Comparison of ENCODE assay signal across 18 mouse cellular contexts in the genomic region with DNA sequence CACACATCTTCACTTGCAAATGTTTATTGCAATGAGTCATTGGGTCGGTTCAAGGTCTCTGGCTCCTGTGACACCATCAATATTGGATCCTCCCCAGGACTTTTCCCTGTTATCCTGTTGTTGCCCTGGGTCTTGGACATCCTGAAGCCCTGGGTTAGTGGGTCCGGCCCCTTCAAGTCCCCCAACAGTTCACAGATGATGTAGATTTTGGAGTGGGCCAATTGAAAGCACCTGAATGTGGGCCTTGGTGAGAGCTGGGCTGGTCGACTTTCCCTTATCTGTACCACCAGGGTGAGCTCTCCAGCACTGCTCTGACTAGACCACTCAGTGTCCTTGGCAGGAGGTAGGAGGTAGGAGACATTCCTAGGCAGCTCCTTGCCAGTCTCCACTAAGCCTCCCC. TPM values are rescaled to one million over a fixed set of nuclear protein-coding genes. Genes with fewer than 3 reads are reported as not detected.
A peak's percentile ranks its signal among the peaks of the same experiment; 100 is the strongest.
DNase-seq lines count a peak whose midpoint lies in the region; ATAC-seq and TF ChIP-seq lines count a peak whose summit lies in the region.
"Had no signal": no experiment of that assay in that cellular context is flagged by ENCODE, and none has a peak within 500 bp of the region (broad histone marks: within the 10 kb centered on the region; RNA-seq: fewer than 3 reads in every experiment).

No protein-coding gene starts in this region.

- peak; percentile 40; the same call in 1 of the 2 replicates for ATAC-seq in lung, postnatal 0 days
- 0 out of 2 replicates have a peak, but pooled peaks have one; percentile 27 for ATAC-seq in common myeloid progenitor, adult 5-6 weeks (replicated peaks; ENCODE audit: low read depth, poor library complexity, severe bottlenecking)
- peak; percentile 55 for ATAC-seq in liver, embryonic 15.5 days (ENCODE audit: insufficient read depth)

- no peak for TF ChIP-seq POLR2A in MEL (IDR thresholded peaks at IDR 0.05; ENCODE audit: control insufficient read depth in 1 of 2, insufficient read depth in 1 of 2, low read depth in 1 of 2, low read length in 2 of 2, poor library complexity in 1 of 2)

- no peak overlapping the region for H3K4me3 ChIP-seq in lung, postnatal 0 days (ENCODE audit: low read depth, low read length)
- no peak overlapping the region for H3K4me3 ChIP-seq in MEL (ENCODE audit: control insufficient read depth in 1 of 2, insufficient read depth in 1 of 2, low read depth in 2 of 2, low read length in 2 of 2)
- H3K4me3 ChIP-seq in liver, embryonic 15.5 days (replicated peaks): no peak overlapping the region
- H3K4me3 ChIP-seq in layer of hippocampus, adult 2 months: no peak overlapping the region

- WGBS in lung, postnatal 0 days: 59% methylated on average over 3 of the region's 3 CpGs
- 37% methylated on average over 3 of the region's 3 CpGs for WGBS in liver, embryonic 15.5 days (ENCODE audit: insufficient replicate concordance)

- H3K9ac ChIP-seq in lung, postnatal 0 days (replicated peaks; ENCODE audit: low read depth): no peak overlapping the region
- no peak overlapping the region for H3K9ac ChIP-seq in MEL (ENCODE audit: control insufficient read depth, low read depth, low read length, poor library complexity, severe bottlenecking)
- H3K9ac ChIP-seq in liver, embryonic 15.5 days: 0 out of 2 replicates have a peak overlapping the region, but pooled peaks have one; percentile 1

- DNase-seq in lung, postnatal 0 days (ENCODE audit: low spot score): no peak
- no peak for DNase-seq in lung, postnatal 25 days (ENCODE audit: low spot score)
- no peak for DNase-seq in MEL (ENCODE audit: low read depth, low spot score)
- no peak for DNase-seq in layer of hippocampus, adult 2 months (ENCODE audit: low spot score in 2 of 2)
- no peak for DNase-seq in gastrocnemius, postnatal 4 days (ENCODE audit: low spot score in 2 of 2)
- DNase-seq: cerebellum, adult 2 months; heart, postnatal 4 days; kidney, adult 18-20 months; lung, adult 18-20 months; right cerebral cortex, postnatal 14 days; thymus, postnatal 4 days had no signal

- peaks cover 5% of the 10 kb centered on the region; the same call in 1 of the 2 replicates for H3K4me1 ChIP-seq in lung, postnatal 0 days (ENCODE audit: insufficient read depth, low read depth, low read length)
- peaks cover 3 to 11% of the 10 kb centered on the region in 2 experiments; a peak in 3 of 4 replicates for H3K4me1 ChIP-seq in MEL (ENCODE audit: control insufficient read depth in 1 of 2, insufficient read depth in 2 of 2, low read length in 2 of 2)
- H3K4me1 ChIP-seq in liver, embryonic 15.5 days (replicated peaks): peaks cover 72% of the 10 kb centered on the region

- H3K79me2 ChIP-seq in MEL (ENCODE audit: control insufficient read depth, insufficient read depth, low read length, poor library complexity): no peaks in the 10 kb centered on the region

- H3K4me2 ChIP-seq in lung, postnatal 0 days (replicated peaks; ENCODE audit: low read depth, low read length): no peak overlapping the region
- peak overlapping the region; percentile 47 for H3K4me2 ChIP-seq in liver, embryonic 15.5 days

- H3K36me3 ChIP-seq in lung, postnatal 0 days (ENCODE audit: insufficient read depth, low read length): no peaks in the 10 kb centered on the region
- peaks cover 0 to 14% of the 10 kb centered on the region in 2 experiments; a peak in 2 of 4 replicates for H3K36me3 ChIP-seq in MEL (ENCODE audit: control insufficient read depth in 1 of 2, insufficient read depth in 2 of 2, low read length in 2 of 2)
- no peaks in the 10 kb centered on the region for H3K36me3 ChIP-seq in liver, embryonic 15.5 days (replicated peaks)

- H3K27me3 ChIP-seq in lung, postnatal 0 days (replicated peaks; ENCODE audit: insufficient read depth, low read length): no peaks in the 10 kb centered on the region
- no peaks in the 10 kb centered on the region for H3K27me3 ChIP-seq in MEL (ENCODE audit: control insufficient read depth in 1 of 2, insufficient read depth in 2 of 2, low read length in 2 of 2)
- no peaks in the 10 kb centered on the region for H3K27me3 ChIP-seq in liver, embryonic 15.5 days

- TF ChIP-seq RAD21 in MEL (IDR thresholded peaks at IDR 0.05; ENCODE audit: low read depth, low read length): no peak

- H3K9me3 ChIP-seq in lung, postnatal 0 days (ENCODE audit: low read length): no peaks in the 10 kb centered on the region
- H3K9me3 ChIP-seq in MEL (replicated peaks; ENCODE audit: insufficient read depth, low read length): no peaks in the 10 kb centered on the region
- H3K9me3 ChIP-seq in liver, embryonic 15.5 days (replicated peaks): no peaks in the 10 kb centered on the region

- TF ChIP-seq EP300 in lung, postnatal 0 days (IDR thresholded peaks at IDR 0.05): no peak
- no peak for TF ChIP-seq EP300 in MEL (IDR thresholded peaks at IDR 0.05; ENCODE audit: low read depth in 1 of 2, low read length in 2 of 2)

- H3K27ac ChIP-seq in lung, postnatal 0 days (ENCODE audit: low read length): no peak overlapping the region
- H3K27ac ChIP-seq in MEL (ENCODE audit: control insufficient read depth, low read depth, low read length): no peak overlapping the region
- H3K27ac ChIP-seq in liver, embryonic 15.5 days (replicated peaks): peak overlapping the region; percentile 88
- no peak overlapping the region for H3K27ac ChIP-seq in layer of hippocampus, adult 2 months

- peak; percentile 46 for TF ChIP-seq CTCF in lung, postnatal 0 days (IDR thresholded peaks at IDR 0.05)
- peak in 1 of 3 experiments; percentile 6; a peak in 1 of 6 replicates for TF ChIP-seq CTCF in MEL (IDR thresholded peaks at IDR 0.05 in 2 of 3, conservative IDR thresholded peaks at IDR 0.05 in 1 of 3; ENCODE audit: control insufficient read depth in 1 of 3, insufficient read depth in 1 of 3, low read depth in 2 of 3, low read length in 3 of 3, poor library complexity in 1 of 3, severe bottlenecking in 1 of 3)
- TF ChIP-seq CTCF in layer of hippocampus, adult 2 months (conservative IDR thresholded peaks at IDR 0.05): no peak

TF ChIP-seq in MEL, 35 proteins besides CTCF, POLR2A, EP300 and RAD21:
- no peak for TF ChIP-seq USF2 (IDR thresholded peaks at IDR 0.05; ENCODE audit: borderline replicate concordance in 1 of 2, insufficient read depth in 1 of 2, low read depth in 1 of 2, low read length in 2 of 2)
- no peak for TF ChIP-seq TCF12 (IDR thresholded peaks at IDR 0.05; ENCODE audit: low read depth, low read length)
- TF ChIP-seq GATA1 (IDR thresholded peaks at IDR 0.05; ENCODE audit: low read depth, low read length): peak; percentile 19; the same call in 1 of the 2 replicates
- TF ChIP-seq NRF1 (IDR thresholded peaks at IDR 0.05; ENCODE audit: insufficient read depth, low read depth, low read length, poor library complexity, severe bottlenecking): no peak

RNA-seq across cellular contexts. Expression of a gene that starts 15.5 kb away (rescaled TPM):
- polyA plus RNA-seq in lung, postnatal 0 days (2015; fragmentation: Nextera tagmentation; extraction: Ambion mirVana): 21.4 and 22.0 TPM in 2 replicates
- total RNA-seq in MEL (2012; rRNA removed): 3.9 and 4.0 TPM in 2 replicates
- 1 to 10 TPM in 1 of 2 experiments, not detected in 1; 8.8 TPM for polyA plus RNA-seq in MEL (2012; ENCODE audit: insufficient read depth in 1 of 2, insufficient read length in 2 of 2, low read depth in 1 of 2, low replicate concordance in 2 of 2, missing spikeins in 1 of 2)
- 11.3 and 15.5 TPM in 2 replicates for total RNA-seq in common myeloid progenitor, adult 5-6 weeks (2017)
- polyA plus RNA-seq in liver, embryonic 15.5 days (2015; fragmentation: Nextera tagmentation; extraction: Ambion mirVana): 17.3 and 20.1 TPM in 2 replicates
- 10 to 100 TPM; 67.1 to 72.1 TPM for total RNA-seq in layer of hippocampus, adult 2 months (2021)
- total RNA-seq in gastrocnemius, postnatal 4 days (2021): 10 to 100 TPM; 35.8 to 37.7 TPM

RNA-seq across cellular contexts. Expression of a gene that starts 19.5 kb away (rescaled TPM):
- not detected in 2 replicates for polyA plus RNA-seq in lung, postnatal 0 days (2015; fragmentation: Nextera tagmentation; extraction: Ambion mirVana)
- not detected in 2 replicates for total RNA-seq in MEL (2012; rRNA removed)
- not detected for polyA plus RNA-seq in MEL (2012; ENCODE audit: insufficient read depth in 1 of 2, insufficient read length in 2 of 2, low read depth in 1 of 2, low replicate concordance in 2 of 2, missing spikeins in 1 of 2)
- not detected in 2 replicates for total RNA-seq in common myeloid progenitor, adult 5-6 weeks (2017)
- not detected in 2 replicates for polyA plus RNA-seq in liver, embryonic 15.5 days (2015; fragmentation: Nextera tagmentation; extraction: Ambion mirVana)
- not detected for total RNA-seq in layer of hippocampus, adult 2 months (2021)
- total RNA-seq in gastrocnemius, postnatal 4 days (2021): not detected
- total RNA-seq: heart, adult 8-10 months; heart, postnatal 4 days; layer of hippocampus, adult 8-10 months; left cerebral cortex, postnatal 10 days had no signal
- polyA plus RNA-seq: cerebellum, adult 2 months; forebrain, embryonic 11.5 days; stomach, embryonic 14.5 days had no signal
